Comparison of ENCODE assay signal across 19 mouse cellular contexts in the genomic region with DNA sequence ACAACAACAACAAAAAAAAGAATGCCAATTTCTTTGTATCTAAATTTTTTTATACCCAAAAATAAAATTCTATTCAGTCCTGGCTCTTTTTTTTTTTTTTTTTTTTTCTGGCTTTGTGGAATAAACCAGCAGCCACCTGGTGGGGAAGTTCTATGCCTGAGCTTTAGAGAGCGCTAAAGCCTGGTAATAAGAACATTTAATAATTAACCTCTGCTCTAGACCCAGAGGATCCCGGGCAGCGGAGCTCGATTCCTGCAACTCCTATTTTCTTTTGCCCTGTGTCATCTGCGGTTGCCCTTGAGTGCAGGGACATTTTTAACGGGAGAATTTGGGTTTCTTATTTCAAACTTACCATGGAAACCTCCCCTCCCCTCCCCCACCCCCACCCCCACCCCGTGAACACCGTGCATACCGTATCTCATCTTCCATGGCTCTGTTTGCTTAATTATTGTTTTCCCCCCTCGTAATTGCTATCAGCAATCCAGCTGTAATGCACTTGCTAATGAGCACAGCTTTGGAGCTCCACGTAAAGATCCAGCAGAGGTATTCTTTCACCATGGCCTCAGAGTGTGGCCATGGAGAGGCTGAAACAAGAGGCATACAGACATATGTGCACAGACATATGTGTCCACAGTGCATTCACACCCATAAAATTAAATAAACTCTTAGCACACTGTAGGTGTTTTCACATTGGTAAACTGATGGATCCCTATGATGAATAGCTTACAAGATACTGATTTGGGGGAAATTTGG.
DNase-seq lines count a peak whose midpoint lies in the region; ATAC-seq and TF ChIP-seq lines count a peak whose summit lies in the region.
"Had no signal": no experiment of that assay in that cellular context is flagged by ENCODE, and none has a peak within 500 bp of the region (broad histone marks: within the 10 kb centered on the region; RNA-seq: fewer than 3 reads in every experiment).

No protein-coding gene starts in this region.

- peaks cover 11% of the 10 kb centered on the region; the same call in 1 of the 2 replicates for H3K4me1 ChIP-seq in hindbrain, embryonic 13.5 days (replicated peaks)
- H3K4me1 ChIP-seq in hindbrain, embryonic 14.5 days (replicated peaks; ENCODE audit: control insufficient read depth, insufficient read depth, low read length) = no peaks in the 10 kb centered on the region
- H3K4me1 ChIP-seq in neural tube, embryonic 14.5 days (ENCODE audit: control insufficient read depth, insufficient read depth, low read length) = no peaks in the 10 kb centered on the region
- no peaks in the 10 kb centered on the region for H3K4me1 ChIP-seq in neural tube, embryonic 15.5 days
- H3K4me1 ChIP-seq: heart, embryonic 12.5 days; limb, embryonic 10.5 days had no signal

- no peak overlapping the region for H3K27ac ChIP-seq in hindbrain, embryonic 13.5 days
- no peak overlapping the region for H3K27ac ChIP-seq in hindbrain, embryonic 14.5 days
- H3K27ac ChIP-seq in layer of hippocampus, adult 2 months = no peak overlapping the region
- H3K27ac ChIP-seq in neural tube, embryonic 14.5 days (ENCODE audit: low read depth, low read length) = no peak overlapping the region
- no peak overlapping the region for H3K27ac ChIP-seq in neural tube, embryonic 15.5 days (replicated peaks)
- H3K27ac ChIP-seq: hindbrain, embryonic 10.5 days; limb, embryonic 10.5 days; macrophage had no signal

- H3K9ac ChIP-seq in hindbrain, embryonic 13.5 days = no peak overlapping the region
- H3K9ac ChIP-seq in hindbrain, embryonic 14.5 days = no peak overlapping the region
- no peak overlapping the region for H3K9ac ChIP-seq in neural tube, embryonic 14.5 days (replicated peaks; ENCODE audit: low read depth, low read length)
- H3K9ac ChIP-seq in neural tube, embryonic 15.5 days (replicated peaks) = no peak overlapping the region
- H3K9ac ChIP-seq: heart, embryonic 12.5 days had no signal

- no peak overlapping the region for H3K4me2 ChIP-seq in hindbrain, embryonic 13.5 days
- no peak overlapping the region for H3K4me2 ChIP-seq in hindbrain, embryonic 14.5 days (replicated peaks)
- no peak overlapping the region for H3K4me2 ChIP-seq in neural tube, embryonic 14.5 days (ENCODE audit: low read depth, low read length)
- H3K4me2 ChIP-seq in neural tube, embryonic 15.5 days = no peak overlapping the region
- H3K4me2 ChIP-seq: heart, embryonic 12.5 days had no signal

- H3K27me3 ChIP-seq in hindbrain, embryonic 13.5 days = peaks cover 11% of the 10 kb centered on the region
- H3K27me3 ChIP-seq in hindbrain, embryonic 14.5 days (ENCODE audit: control insufficient read depth, insufficient read depth, low read length) = 0 out of 2 replicates have a peak, but pooled peaks cover 2% of the 10 kb centered on the region
- no peaks in the 10 kb centered on the region for H3K27me3 ChIP-seq in neural tube, embryonic 14.5 days (ENCODE audit: control insufficient read depth, insufficient read depth, low read length)
- peaks cover 7% of the 10 kb centered on the region; the same call in 1 of the 2 replicates for H3K27me3 ChIP-seq in neural tube, embryonic 15.5 days (replicated peaks)
- H3K27me3 ChIP-seq: heart, embryonic 12.5 days had no signal

- WGBS in hindbrain, embryonic 13.5 days = 26% methylated on average over 11 of the region's 11 CpGs
- 32% methylated on average over 11 of the region's 11 CpGs for WGBS in hindbrain, embryonic 14.5 days
- WGBS in neural tube, embryonic 14.5 days = 26% methylated on average over 11 of the region's 11 CpGs
- WGBS in neural tube, embryonic 15.5 days = 23% methylated on average over 11 of the region's 11 CpGs

- 0 out of 2 replicates have a peak, but pooled peaks have one; percentile 37 for ATAC-seq in hindbrain, embryonic 13.5 days (ENCODE audit: low FRiP score)
- ATAC-seq in hindbrain, embryonic 14.5 days (ENCODE audit: low FRiP score) = no peak
- peak; percentile 41; the same call in 1 of the 2 replicates for ATAC-seq in neural tube, embryonic 14.5 days (ENCODE audit: low read depth)
- ATAC-seq in neural tube, embryonic 15.5 days (ENCODE audit: low FRiP score) = no peak
- ATAC-seq: lung, postnatal 0 days had no signal

- no peaks in the 10 kb centered on the region for H3K36me3 ChIP-seq in hindbrain, embryonic 13.5 days
- H3K36me3 ChIP-seq in hindbrain, embryonic 14.5 days (replicated peaks; ENCODE audit: control insufficient read depth, insufficient read depth) = no peaks in the 10 kb centered on the region
- H3K36me3 ChIP-seq in neural tube, embryonic 14.5 days (ENCODE audit: control insufficient read depth, insufficient read depth, low read length) = no peaks in the 10 kb centered on the region
- no peaks in the 10 kb centered on the region for H3K36me3 ChIP-seq in neural tube, embryonic 15.5 days
- H3K36me3 ChIP-seq: heart, embryonic 12.5 days; hindbrain, embryonic 10.5 days; limb, embryonic 10.5 days had no signal

- no peaks in the 10 kb centered on the region for H3K9me3 ChIP-seq in hindbrain, embryonic 13.5 days
- no peaks in the 10 kb centered on the region for H3K9me3 ChIP-seq in hindbrain, embryonic 14.5 days (ENCODE audit: control insufficient read depth, low read length)
- no peaks in the 10 kb centered on the region for H3K9me3 ChIP-seq in neural tube, embryonic 14.5 days (ENCODE audit: control insufficient read depth, low read length)
- H3K9me3 ChIP-seq in neural tube, embryonic 15.5 days (replicated peaks) = no peaks in the 10 kb centered on the region
- H3K9me3 ChIP-seq: heart, embryonic 12.5 days; hindbrain, embryonic 10.5 days; limb, embryonic 10.5 days had no signal

- no peak overlapping the region for H3K4me3 ChIP-seq in hindbrain, embryonic 13.5 days
- no peak overlapping the region for H3K4me3 ChIP-seq in hindbrain, embryonic 14.5 days (replicated peaks; ENCODE audit: low read length)
- no peak overlapping the region for H3K4me3 ChIP-seq in layer of hippocampus, adult 2 months
- no peak overlapping the region for H3K4me3 ChIP-seq in neural tube, embryonic 14.5 days (ENCODE audit: low read depth, low read length)
- H3K4me3 ChIP-seq in neural tube, embryonic 15.5 days (replicated peaks) = no peak overlapping the region
- H3K4me3 ChIP-seq: heart, embryonic 12.5 days; hindbrain, embryonic 10.5 days; limb, embryonic 10.5 days had no signal

- no peak for DNase-seq in hindbrain, embryonic 14.5 days (ENCODE audit: low spot score)
- DNase-seq in layer of hippocampus, adult 2 months (ENCODE audit: low spot score in 2 of 2) = no peak
- DNase-seq in layer of hippocampus, adult 8-10 months (ENCODE audit: low spot score in 2 of 2) = no peak
- DNase-seq in kidney, postnatal 36 days = peak; percentile 10 to 22
- no peak for DNase-seq in urinary bladder, postnatal 36 days (ENCODE audit: low spot score in 2 of 2)
- DNase-seq: adrenal gland, postnatal 25 days; cerebellum, adult 9-10 months; gastrocnemius, postnatal 25 days; heart, adult 18-20 months; heart, postnatal 10 days; liver had no signal

- TF ChIP-seq CTCF in layer of hippocampus, adult 2 months (conservative IDR thresholded peaks at IDR 0.05) = peak; percentile 28

Comparison
In these comparisons a context has a peak if more than half of its experiments do, and no peak if none do; other contexts are left out.
1. ATAC-seq: peak in hindbrain, embryonic 13.5 days (single experiment) and neural tube, embryonic 14.5 days (single experiment); none in hindbrain, embryonic 14.5 days (single experiment) and neural tube, embryonic 15.5 days (single experiment).
2. DNase-seq: peak in kidney, postnatal 36 days (2 of 2); none in hindbrain, embryonic 14.5 days (single experiment), layer of hippocampus, adult 2 months (0 of 2), layer of hippocampus, adult 8-10 months (0 of 2) and urinary bladder, postnatal 36 days (0 of 2).